Mouse (Mus musculus): ENCODE measurements around the gene Klhl7. TPM values are rescaled to one million over a fixed set of nuclear protein-coding genes. Genes with fewer than 3 reads are reported as not detected.

The Klhl7 gene
- polyA plus RNA-seq, 1 experiment from 2014 or later: 194 TPM

DNA sequence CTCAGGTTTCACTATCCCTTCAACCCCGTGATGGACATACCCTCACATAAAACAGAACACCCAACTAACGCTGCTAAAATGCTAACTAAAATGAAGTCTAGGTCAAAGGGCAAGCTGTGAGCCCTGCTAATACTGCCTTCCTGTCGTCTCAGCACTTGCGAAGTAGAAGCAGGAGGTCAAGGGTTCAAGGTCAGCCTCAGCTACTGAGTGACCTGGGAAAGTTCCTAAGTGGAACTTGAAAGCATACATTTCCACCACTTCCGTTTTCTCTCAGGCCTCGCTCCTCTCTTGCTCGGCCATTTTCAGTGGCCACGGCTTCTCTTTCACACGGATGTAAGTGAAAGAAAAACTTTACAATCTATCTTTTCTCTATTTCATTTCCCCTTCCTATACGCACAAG lies 107.6 kb downstream of the Klhl7 start:
- DNase-seq: no peak
- H3K36me3 ChIP-seq (ENCODE audit: control insufficient read depth, insufficient read depth, low read length): no peaks in the 10 kb centered on the region
- no peak for ATAC-seq (ENCODE audit: low FRiP score, low TSS enrichment)
- H3K27me3 ChIP-seq (ENCODE audit: control insufficient read depth, insufficient read depth, low read length): no peaks in the 10 kb centered on the region
- 75% methylated on average over 10 of the region's 10 CpGs for WGBS
- no peak overlapping the region for H3K4me2 ChIP-seq (ENCODE audit: low read length)
- no peaks in the 10 kb centered on the region for H3K9me3 ChIP-seq (ENCODE audit: control insufficient read depth, low read length)
- H3K9ac ChIP-seq (replicated peaks; ENCODE audit: low read length): no peak overlapping the region
- H3K4me1 ChIP-seq (ENCODE audit: control insufficient read depth, insufficient read depth, low read length): no peaks in the 10 kb centered on the region
- H3K27ac ChIP-seq (replicated peaks; ENCODE audit: low read depth, low read length): no peak overlapping the region
- H3K4me3 ChIP-seq (replicated peaks; ENCODE audit: low read depth, low read length): no peak overlapping the region

DNA sequence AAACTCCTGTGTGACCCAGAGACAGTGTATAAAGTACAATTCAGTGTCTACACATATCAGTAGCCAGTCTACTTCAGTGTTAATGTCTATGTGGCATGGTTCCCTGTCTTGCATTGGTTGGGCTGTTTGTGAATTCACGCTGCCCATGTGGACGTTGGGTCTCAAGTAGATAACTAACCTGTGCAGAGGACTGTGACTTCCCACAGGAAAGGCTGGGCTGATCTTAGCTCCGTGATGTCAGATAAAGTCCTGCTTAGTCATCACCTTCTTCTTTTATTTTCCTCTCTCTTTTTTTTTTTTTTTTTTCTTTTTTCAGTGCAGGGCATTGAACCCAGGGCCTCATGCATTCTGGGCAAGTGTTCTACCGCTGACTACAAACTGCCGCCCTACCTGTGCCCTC lies 108.1 kb downstream of the Klhl7 start:
- H3K27ac ChIP-seq (replicated peaks; ENCODE audit: low read depth, low read length): no peak overlapping the region
- DNase-seq: no peak
- H3K36me3 ChIP-seq (ENCODE audit: control insufficient read depth, insufficient read depth, low read length): no peaks in the 10 kb centered on the region
- H3K4me1 ChIP-seq (ENCODE audit: control insufficient read depth, insufficient read depth, low read length): no peaks in the 10 kb centered on the region
- no peak overlapping the region for H3K9ac ChIP-seq (replicated peaks; ENCODE audit: low read length)
- no peak overlapping the region for H3K4me3 ChIP-seq (replicated peaks; ENCODE audit: low read depth, low read length)
- WGBS: 93% methylated on average over 5 of the region's 5 CpGs
- no peaks in the 10 kb centered on the region for H3K9me3 ChIP-seq (ENCODE audit: control insufficient read depth, low read length)
- H3K4me2 ChIP-seq (ENCODE audit: low read length): no peak overlapping the region
- no peaks in the 10 kb centered on the region for H3K27me3 ChIP-seq (ENCODE audit: control insufficient read depth, insufficient read depth, low read length)
- no peak for ATAC-seq (ENCODE audit: low FRiP score, low TSS enrichment)

Other genes starting within 250 kb of the Klhl7 start
- gene Fam126a, start 69.9 kb upstream of the Klhl7 start, polyA plus RNA-seq (2014; fragmentation: Nextera tagmentation; extraction: Ambion mirVana): 23.9 and 49.0 TPM in 2 replicates
- gene Nupl2, start 64.4 kb downstream of the Klhl7 start, polyA plus RNA-seq (2014; fragmentation: Nextera tagmentation; extraction: Ambion mirVana): 13.0 and 17.0 TPM in 2 replicates

Measured in midbrain, embryonic 14.5 days (tissue).